Mouse (Mus musculus): ENCODE data around the gene Omp.

Gene Omp

DNA sequence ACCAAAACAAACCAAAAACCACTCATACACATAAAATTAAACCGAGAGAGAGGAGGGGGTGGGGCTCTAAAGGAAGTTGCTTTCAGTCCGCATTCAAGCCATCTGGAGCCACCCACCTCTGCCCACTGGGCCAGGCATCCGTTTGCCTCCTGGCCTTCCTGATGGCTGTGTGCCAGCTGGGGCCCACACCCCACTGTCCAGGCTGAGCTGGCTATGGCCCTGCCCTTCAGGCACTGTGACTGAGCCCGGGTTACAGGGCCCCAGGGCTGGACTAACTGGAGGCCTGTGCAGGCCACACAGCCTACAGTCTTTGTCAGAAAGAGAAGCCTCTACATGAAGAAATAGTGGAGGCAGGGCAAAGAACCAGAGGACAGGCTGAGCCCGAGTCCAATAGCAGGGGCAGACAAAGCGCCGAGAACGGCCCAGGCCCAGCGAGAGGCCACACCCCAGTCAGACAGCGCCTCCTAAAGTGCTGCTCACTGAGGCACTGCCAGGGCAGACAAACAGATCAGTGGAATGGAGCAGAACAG is 19.8 kb upstream of the Omp start:
- peak; percentile 62 to 66 for DNase-seq

DNA sequence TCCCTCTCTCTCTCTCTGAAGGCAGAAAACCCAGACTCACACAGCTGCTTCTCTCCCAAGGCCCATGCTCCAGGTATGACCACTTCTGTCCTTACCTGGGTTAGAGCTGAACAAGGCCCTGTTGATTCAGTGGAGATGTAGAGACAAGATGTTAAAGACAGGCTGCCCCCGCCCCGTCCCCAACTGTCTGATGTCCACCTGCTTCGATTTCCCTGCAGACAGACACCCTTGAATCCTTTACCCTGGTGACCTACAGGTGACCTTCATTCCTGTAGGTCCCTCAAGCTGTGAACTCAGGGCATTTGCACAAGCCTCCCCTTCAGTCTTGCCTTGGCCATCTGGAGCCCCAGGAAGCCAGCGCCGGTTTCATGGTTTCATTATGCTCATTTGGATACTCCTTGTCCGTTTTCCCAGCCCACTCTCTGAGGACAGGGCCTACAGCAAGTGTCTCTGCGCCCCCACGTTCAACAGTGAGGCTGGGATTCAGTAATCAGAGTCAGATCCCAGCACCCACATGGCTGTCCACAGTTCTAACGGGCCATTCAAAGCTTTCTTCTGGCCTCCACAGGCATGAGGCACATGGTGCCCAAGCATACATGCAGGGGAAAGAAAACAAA is 19.2 kb upstream of the Omp start:
- DNase-seq = no peak

DNA sequence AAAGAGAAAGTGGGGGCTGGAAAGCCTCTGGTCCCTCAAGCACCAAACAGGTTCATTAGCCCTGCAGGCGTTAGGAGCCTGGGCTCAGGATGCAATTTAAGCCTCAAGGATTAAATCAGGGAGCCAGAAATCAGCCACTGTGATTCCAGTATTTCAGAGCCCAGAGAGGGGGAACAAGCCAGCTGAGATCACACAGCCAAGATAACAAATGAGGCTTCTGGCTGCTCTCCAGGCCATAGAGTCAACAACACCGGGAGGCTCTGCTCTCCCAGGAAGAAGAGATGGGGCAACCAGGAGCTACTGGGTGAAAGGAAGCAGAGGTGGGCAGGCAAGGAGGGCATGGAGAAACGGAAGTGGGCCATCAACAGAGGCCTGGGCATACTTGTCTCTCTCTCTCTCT is 18.4 kb upstream of the Omp start:
- DNase-seq = no peak

DNA sequence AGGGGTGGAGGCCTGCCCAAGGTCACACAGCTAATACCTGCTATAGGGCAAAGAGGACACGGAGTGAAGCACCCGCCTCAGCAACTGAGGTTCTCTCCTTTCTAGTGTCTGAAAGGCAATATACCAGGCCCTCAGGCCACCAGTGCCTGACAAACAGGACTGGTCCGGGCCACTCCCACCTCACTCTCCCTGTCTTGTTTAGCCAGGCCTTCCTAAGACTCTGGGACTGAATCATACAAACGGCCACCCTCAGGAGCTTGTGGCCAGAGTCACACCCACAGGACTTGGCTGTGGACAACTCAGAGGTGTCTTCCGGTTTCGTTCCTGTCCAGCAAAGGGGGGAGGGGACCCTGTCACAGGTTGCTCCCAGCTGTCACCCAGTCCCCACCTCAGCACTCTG is 16.9 kb upstream of the Omp start:
- no peak for DNase-seq

DNA sequence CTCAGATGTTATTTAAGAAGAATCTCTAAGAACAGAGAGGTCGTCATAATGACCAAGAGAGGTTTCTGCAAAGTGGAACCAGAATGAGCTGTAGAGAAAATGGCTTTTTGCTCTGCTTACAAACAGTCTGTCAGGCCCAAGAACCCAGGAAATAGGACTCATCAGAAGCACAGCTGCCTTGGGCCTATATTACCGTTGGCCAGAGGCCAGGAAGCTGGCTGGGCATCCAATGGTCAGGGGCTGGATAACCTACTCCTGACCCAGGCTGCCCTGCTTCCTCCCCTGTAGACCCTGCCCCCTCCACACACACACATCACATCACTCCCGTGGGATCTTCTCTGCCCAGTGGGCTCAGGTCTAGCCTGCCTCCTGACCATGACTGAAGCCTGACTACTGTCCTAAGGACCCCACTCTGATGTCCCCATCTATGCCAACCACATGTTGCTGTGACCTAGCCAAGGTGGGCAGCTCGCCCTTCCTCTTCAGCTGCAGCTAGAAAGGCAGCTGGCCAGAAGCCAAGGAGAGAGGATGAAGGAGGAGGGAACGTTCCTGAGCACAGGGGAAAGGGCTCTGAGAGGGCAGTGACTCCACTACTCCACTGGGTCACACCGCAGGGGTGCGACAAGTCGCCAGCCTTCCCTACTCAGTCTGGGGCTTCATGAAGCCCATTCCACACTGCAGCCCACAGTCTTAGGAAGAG is 14.9 kb upstream of the Omp start:
- no peak for DNase-seq

DNA sequence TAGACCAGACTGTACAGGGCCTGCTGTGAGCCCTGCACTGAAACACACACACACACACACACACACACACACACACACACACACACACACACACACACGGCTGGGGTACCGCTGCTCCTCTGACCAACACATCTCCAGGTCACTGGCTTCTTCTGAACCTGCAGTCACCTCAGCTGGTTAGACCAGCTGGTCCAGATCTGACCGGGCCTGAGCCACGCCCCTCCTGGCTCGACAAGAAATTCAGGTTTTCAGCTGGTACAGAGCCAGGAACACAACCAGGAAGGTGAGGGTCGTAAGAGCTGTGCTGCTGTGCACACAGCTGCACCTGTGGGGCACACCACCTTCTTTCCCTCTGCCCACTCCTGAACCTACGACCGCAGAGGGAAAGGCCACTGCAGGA is 13.2 kb upstream of the Omp start:
- DNase-seq = no peak

DNA sequence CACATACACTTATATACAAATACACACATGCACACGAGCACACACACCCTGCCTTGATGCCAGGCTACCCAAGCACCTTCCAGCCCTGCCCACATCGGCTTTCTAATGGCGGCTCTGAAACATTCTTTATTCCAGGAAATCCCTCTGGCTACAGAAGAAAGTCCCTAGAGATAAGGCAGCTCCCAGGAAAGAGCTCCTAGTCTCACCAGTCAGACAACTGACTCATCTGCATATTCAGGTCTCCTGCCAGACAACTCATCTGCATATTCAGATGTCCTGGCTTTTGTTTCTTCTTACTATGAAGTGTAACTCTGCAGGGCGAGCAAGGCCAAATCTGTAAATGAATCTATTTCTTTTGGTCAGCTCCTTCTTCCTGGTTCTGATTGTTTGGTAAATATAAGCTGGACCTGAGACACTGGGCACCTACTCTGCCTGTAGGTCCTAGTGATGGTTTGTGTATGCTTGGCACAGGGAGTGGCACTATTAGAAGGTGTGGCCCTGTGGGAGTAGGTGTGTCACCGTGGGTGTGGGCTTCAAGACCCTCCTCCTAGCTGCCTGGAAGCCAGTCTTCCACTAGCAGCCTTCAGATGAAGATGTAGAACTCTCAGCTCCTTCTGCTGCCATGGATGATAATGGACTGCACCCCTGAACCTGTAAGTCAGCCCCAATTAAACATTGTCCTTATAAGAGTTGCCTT is 12.5 kb upstream of the Omp start:
- no peak for DNase-seq

DNA sequence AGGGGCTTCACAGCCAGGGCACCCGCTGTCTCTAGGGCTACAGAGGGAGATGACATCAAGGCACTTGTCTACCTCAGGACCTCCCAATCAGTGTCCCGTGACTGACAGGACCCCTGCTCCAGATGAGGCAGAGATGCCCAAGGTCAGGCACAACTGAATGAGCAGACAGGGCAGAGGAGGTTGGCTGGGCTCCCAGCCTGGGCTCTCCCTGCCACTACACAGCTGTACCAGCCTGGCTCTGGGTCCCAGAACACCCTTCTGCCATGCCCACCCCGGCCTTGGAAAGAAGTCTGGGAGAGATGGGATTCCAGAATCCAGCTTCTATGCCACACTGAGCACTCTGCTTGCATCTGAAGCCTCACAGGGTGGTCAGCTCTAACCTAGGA is 11.0 kb upstream of the Omp start:
- no peak for DNase-seq

DNA sequence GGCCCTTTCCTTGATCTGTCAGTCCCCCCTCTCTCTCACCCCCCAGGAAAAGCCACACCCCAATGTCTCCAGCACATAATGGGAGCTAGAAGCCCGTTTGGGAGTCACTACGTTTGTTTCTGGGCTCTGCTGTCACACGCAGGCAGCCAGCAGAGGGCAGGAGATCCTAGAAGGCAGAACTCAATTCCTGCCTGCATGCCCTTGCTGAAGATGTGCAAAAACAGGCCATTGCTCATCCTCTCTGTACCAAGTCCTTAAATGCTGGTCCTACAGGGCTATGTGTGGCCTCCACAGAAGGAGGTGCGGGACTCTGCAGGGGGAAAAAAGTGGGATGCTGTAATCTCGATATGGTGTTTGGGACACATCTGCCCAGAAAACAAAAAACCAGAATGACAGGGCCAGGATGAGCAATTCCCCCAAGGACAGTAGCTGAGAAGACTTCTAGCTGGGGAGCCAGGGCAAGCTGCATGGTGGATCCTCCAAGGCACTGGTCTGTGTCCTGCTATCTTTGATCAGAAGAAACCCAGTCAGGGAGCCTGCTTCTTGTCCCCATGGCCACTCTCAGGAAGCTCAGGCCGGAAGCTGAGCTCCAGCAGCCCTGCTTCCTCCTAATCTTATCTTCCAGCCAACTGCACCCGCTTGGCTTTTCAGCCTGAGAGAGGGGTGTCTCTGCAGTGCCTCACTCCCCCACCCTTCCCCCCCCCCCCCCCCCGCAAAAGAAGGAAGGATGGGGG is 10.4 kb upstream of the Omp start:
- peak; percentile 58 to 59 for DNase-seq

DNA sequence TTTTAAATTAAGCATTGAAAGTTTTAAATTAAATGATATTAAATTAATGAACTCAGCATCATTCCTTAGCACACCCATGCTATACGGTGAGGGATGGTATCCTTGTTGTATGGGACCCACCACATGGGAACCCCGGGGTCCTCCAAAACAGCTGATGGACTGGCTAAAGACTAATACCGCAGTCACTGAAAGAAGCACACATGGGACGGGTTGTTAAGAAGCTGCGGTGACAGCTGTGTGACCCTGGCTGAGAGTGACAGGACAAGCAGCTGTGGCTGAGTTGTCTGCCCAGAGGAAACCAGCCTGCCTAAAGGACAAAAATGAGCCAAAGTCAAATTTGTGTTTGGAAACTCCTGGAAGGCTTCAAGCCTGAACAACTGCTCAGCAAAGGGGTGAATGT is 8.6 kb upstream of the Omp start:
- no peak for DNase-seq

DNA sequence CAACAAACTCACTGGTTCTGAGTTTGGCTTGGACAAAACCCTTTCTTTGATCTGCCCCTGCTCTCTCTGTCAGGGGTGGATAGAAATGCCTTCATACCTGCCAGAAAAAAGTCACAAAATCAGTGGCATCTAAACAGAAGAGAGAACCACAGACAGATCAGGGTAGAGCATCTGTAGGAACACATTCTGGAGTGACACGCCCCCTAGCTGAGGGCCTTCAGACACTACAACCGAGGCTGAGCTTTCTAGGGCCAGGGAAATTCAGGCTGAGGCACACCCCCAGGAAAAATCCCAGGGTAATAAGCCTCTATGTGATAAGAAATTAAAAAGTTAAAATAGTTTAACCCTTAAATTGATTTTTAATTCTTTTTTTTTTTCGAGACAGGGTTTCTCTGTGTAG is 8.0 kb upstream of the Omp start:
- DNase-seq = no peak

DNA sequence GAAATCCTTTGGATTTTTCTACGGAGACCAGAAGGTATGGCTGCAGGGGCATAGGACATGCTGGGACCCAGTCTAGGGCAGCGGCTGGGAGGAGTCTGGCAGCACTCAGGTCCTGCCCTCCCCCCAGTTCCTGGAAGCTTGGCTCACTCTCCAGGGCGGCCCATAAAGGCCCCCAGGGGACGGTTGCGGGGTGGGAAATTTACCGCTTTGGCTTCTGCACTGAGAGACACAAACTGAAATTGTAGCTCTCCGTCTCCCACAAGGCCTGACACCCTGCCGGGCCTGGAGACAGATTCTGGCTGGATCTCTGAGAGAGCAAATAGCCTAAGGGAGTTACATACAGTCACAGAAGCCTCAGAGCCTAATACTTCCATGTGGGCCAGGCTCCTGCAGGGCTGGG is 7.1 kb upstream of the Omp start:
- no peak for DNase-seq

DNA sequence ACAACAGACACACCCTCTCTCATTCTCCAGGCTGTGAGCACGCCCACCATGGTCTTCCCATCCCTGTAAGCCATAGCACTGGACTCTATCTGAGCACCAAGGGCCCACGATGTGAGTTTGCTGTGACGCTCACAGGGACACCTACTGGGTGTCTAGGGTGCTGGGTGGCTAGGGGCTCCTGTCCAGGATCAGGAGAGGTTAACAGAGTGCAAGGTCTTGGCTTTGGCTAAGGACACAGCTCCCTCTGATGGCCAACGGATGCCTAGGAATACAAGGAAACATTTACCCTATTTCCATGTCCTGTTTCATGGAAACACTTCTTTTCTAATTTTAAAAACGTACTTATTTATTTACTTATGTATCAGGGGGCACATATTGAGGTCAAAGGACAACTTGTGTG is 5.2 kb upstream of the Omp start:
- no peak for DNase-seq

DNA sequence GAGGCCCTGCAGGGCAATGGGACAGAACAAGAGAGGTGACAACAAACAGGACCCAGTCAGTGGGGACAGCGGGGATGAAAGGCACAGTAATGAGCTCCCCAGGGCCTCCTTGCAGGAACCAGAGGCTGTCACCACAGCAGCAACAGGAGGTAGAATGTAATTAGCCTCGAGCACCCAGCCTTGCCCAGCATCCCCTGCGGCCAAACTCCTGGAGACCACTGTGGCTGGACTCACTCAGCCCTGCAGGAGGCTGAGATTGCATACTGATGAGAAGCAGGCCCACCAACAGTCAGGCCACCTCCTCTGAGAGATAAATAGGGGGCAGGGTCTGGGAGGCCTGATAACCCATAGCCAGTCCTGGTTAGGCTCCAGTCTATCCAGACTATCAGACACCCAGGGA is 4.5 kb upstream of the Omp start:
- no peak for DNase-seq

DNA sequence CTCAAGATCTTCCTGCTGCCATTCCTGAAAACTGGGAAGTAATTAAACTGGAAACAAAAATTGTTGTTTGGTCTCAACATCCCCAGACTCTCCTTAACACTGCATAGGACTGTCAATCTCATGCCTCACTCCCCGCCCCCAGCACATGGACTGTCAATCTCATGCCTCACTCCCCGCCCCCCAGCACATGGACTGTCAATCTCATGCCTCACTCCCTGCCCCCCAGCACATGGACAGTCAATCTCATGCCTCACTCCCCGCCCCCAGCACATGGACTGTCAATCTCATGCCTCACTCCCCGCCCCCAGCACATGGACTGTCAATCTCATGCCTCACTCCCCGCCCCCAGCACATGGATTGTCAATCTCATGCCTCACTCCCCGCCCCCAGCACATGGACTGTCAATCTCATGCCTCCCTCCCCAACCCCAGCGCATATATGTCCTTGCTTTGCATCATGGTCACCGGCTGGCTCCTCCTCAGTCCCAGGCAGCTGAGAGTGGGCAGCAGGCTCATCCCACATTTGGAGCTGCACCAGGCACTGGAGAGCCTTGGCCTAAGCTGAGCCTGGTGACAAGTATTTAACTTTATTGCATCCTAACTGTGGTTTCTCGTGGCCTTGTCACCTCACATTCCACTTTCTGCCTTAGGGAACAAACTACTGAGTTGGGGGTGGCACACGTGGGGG is 3.6 kb upstream of the Omp start:
- DNase-seq = no peak

DNA sequence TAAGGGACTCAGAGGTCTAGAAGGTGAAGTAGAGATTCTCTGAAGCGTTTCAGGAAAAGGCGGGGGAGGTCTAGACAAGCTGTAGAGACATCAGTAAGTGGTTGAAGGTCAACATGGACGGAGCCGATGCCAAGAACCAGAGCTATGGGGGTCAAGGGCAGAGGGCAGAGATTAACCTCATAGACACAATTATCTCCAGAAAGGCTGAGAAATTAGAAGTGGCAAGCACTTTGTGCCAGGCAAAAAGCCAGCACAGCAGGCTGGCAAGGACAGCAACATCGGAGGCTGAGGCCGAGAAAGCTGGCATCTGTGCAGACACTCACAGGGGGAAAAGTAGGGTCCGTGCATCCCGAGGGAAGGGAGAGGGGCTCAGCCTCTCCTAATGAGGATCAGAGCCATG is 2.5 kb upstream of the Omp start:
- DNase-seq = no peak

DNA sequence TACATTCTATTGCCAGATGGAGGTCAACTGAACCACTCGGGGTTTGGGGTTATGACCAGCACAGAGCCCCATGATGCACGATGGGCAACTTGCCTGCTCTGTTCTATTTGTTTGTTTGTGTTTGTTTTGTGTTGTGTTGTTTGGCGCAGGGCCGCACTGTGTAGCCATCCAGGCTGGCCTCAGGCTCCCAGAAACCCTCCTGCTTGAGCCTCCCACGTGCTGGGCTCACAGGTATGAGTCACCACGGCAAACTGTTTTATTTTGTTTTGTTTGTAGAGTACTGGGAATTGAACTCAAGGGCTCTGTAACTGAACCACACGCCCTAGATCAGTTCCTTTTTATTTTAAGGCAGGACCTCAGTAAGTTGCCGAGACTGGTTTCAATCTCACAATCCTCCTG is 1.1 kb upstream of the Omp start:
- DNase-seq = no peak

DNA sequence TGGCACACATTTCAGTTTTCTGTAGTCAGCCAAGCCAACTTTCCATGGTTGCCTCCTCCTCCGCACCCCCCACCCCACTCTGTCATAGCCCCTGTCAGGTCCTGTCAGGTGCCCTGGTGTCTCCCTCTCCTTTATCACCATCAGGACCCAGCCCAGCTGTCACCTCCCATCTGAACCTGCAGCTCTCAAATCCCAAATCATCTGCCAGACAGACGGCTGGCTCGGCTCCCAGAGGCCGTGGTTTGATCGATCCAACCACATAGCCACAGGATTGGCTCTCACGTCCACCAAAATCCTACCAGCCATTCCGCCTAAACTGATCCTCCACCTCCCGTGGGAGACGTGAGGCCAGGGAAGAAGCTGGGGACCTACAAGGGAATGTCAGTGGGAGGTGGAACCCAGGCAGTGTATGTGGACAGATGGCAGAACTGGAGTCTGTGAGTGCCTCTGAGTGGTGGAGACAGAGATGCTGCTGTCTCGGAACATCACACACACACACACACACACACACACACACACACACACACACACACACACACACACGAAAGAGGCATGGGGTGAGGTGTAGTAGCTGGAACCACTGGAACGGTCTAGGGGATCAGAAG is 642 bp upstream of the Omp start:
- no peak for DNase-seq

DNA sequence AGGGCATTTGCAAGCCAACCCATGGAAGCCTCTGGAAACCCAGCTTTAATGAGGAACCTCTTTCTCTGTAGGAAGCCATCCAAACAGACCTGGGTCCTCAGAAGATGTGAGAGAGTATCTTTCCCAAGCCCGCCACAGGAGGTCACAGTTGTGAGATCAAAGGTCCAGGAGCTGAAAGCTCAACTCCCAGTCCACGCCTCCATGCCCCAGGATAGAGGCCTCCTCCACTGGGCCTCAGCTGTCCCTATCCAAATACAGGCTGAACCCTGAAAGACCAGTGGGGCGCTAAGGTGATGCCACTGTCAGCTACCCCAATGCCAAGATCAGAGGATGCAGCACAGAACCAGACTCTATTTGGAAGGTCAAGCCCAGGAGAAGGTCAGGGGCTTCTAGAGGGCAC is 2.7 kb downstream of the Omp start:
- DNase-seq = no peak

DNA sequence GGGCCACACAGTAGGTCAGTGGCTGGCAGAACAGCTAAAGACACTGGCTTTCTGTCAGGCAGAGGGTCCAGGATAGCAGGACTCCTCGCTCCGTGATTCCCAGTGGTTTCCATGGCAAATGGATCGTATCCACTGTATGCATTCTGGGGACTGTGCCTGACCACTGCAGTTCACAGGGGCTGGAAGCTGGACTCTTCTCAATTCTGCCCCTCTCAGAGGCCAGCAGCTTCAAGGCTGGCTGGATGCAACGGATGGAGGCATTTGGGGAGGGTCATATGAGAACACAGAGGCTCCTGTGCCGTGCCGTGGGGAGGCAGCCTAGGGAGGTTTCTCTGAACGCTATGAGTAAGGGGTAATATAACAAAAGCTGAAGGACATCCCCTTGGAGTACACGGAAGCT is 3.1 kb downstream of the Omp start:
- no peak for DNase-seq

DNA sequence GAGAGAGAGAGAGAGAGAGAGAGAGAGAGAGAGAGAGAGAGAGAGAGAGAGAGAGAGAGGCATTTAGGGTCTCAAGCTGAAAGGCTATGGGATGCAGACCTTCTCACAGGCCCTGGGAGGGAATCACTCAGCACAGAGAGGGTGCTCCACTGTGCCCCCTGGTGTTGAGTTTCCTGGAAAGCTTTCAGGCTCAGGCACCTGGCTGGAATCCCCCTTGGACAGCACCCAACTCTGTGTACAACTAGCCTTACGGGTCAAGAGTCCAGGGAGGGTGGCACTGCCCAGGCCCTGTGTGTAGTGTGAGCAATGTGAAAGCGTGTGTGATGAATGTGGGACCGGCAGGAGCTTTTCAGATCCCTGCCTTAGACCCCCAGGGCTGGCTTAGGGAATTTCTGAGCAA is 4.1 kb downstream of the Omp start:
- peak in 1 of 2 experiments; percentile 24 for DNase-seq

DNA sequence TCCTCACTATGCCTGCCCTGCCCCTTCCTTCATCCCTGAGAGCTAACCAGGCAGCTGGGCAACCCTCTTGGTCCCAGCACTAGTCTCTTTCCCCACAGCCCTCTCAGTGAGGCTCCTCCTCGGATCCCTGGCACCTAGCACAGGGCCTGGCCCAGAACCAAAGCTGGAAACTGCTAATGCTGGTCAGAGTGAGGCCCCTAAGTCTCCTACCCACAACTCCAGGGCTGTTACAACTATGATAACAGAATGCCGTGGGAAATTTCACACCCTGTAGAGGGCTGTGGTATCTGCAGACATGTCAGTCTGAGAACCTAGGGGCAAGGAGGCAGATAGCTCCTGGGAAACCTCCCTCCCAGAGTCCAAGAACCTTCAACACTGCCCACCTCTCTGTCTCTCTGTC is 4.7 kb downstream of the Omp start:
- DNase-seq = no peak

DNA sequence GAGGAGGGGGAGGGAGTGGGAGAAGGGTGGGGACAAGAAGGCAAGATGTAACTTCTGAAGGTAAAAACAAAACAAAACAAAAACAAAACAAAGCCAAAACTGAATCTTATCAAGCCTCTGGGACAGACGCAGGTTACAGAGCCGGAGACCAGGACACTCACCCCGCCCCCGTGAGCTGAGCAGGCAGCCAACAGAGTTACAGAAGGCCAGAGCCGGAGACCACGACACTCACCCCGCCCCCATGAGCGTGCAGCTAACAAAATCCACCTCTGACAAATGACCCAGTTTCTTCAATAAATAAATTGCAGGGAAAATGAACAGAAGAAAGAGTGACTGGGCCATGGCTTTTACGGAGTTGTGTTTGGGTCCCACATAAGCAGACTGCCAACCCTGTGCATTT is 6.1 kb downstream of the Omp start:
- no peak for DNase-seq

Data from B cell, adult 2 months (primary cell).